Mouse (Mus musculus) brain, embryonic 14.5 days (tissue): ENCODE data around the gene Tnrc6b.

ENCODE experiments used
- CTCF ChIP-seq: fragments of 200-500 bp; IDR thresholded peaks from 2 replicates; pipeline ENCODE4 v1.5.1; 2012; ENCODE audit warnings: inconsistent platforms, mild to moderate bottlenecking, moderate library complexity, borderline replicate concordance; ENCODE audit not compliant: insufficient read depth, insufficient read length; ENCODE audit errors: extremely low read depth
- POLR2A ChIP-seq: fragments of 200-500 bp; IDR thresholded peaks from 2 replicates; pipeline ENCODE4 v1.6.1; 2012; ENCODE audit warnings: mild to moderate bottlenecking, inconsistent platforms, borderline replicate concordance; ENCODE audit not compliant: poor library complexity, insufficient read depth, insufficient read length, severe bottlenecking; ENCODE audit errors: extremely low read depth

DNA sequence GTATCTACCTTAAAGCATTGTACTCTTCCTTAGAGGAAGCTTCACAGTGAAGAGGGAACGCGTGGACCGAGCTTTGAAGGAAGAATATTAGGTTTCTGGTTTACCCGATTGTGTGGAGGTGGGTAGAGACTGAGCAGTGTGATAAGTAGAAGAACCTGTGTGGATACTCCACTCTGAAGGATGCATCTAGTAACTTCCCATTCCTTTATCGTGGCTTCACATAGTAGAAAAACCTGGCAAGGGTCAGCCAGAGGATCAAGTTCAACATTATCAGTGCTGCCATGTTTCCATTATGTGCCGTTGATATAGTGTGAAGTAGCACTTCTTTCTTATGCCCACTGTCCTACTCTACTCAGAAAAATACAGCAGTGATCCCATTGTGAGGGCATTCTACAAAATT is 53.6 kb downstream of the Tnrc6b start:
- no peak for TF ChIP-seq POLR2A
- no peak for TF ChIP-seq CTCF
